14 mouse cellular contexts compared by ENCODE assay signal in genomic region chr13:45465616-45466015, GRCm38 (mm10). TPM values are rescaled to one million over a fixed set of nuclear protein-coding genes. Genes with fewer than 3 reads are reported as not detected.
DNase-seq lines count a peak whose midpoint lies in the region; ATAC-seq and TF ChIP-seq lines count a peak whose summit lies in the region.
"Had no signal": no experiment of that assay in that cellular context is flagged by ENCODE, and none has a peak within 500 bp of the region (broad histone marks: within the 10 kb centered on the region; RNA-seq: fewer than 3 reads in every experiment).

No protein-coding gene starts in this region.

- peak; percentile 26 for DNase-seq in adrenal gland, postnatal 25 days
- no peak for DNase-seq in adrenal gland, adult 18-20 months (ENCODE audit: low spot score in 2 of 2)
- DNase-seq in gastrocnemius, adult 2 months: peak; percentile 52
- DNase-seq in gastrocnemius, postnatal 14 days: no peak
- peak; percentile 79 for DNase-seq in kidney, adult 9 months
- DNase-seq in kidney, postnatal 4 days: no peak
- DNase-seq in heart, postnatal 36 days: no peak
- DNase-seq: heart, adult 18-20 months; heart, postnatal 14 days; thymus, postnatal 4 days had no signal

- H3K9me3 ChIP-seq in embryonic facial prominence, embryonic 15.5 days (replicated peaks): no peaks in the 10 kb centered on the region
- H3K9me3 ChIP-seq: megakaryocyte, embryonic 14.5 days had no signal

- H3K27ac ChIP-seq in gastrocnemius, adult 2 months: no peak overlapping the region
- H3K27ac ChIP-seq in embryonic facial prominence, embryonic 15.5 days (replicated peaks): peak overlapping the region; percentile 66; the same call in 1 of the 2 replicates
- H3K27ac ChIP-seq: stomach, postnatal 0 days had no signal

- H3K4me2 ChIP-seq in embryonic facial prominence, embryonic 15.5 days (replicated peaks): no peak overlapping the region
- H3K4me2 ChIP-seq: liver, embryonic 11.5 days had no signal

- peaks cover 34% of the 10 kb centered on the region for H3K4me1 ChIP-seq in embryonic facial prominence, embryonic 15.5 days

- H3K27me3 ChIP-seq in embryonic facial prominence, embryonic 15.5 days: no peaks in the 10 kb centered on the region
- H3K27me3 ChIP-seq: megakaryocyte, embryonic 14.5 days had no signal

- peak overlapping the region; percentile 38 for H3K4me3 ChIP-seq in gastrocnemius, adult 2 months
- H3K4me3 ChIP-seq in embryonic facial prominence, embryonic 15.5 days (replicated peaks): no peak overlapping the region
- H3K4me3 ChIP-seq: megakaryocyte, embryonic 14.5 days had no signal

- no peaks in the 10 kb centered on the region for H3K36me3 ChIP-seq in embryonic facial prominence, embryonic 15.5 days

- intact Hi-C loops in gastrocnemius, adult 2 months (cut with DNase I): no loop called here
- intact Hi-C loops in gastrocnemius, postnatal 14 days (cut with DNase I; ENCODE audit: low total_unique reads): no loop called here
- intact Hi-C loops in heart, postnatal 36 days (cut with DNase I): no loop called here

- ATAC-seq in embryonic facial prominence, embryonic 15.5 days (ENCODE audit: insufficient number of reproducible peaks, low FRiP score, low TSS enrichment, low read depth): no peak

- H3K9ac ChIP-seq in embryonic facial prominence, embryonic 15.5 days: no peak overlapping the region

- WGBS in embryonic facial prominence, embryonic 15.5 days: 54% methylated on average over 10 of the region's 10 CpGs

- TF ChIP-seq CTCF in gastrocnemius, adult 2 months (IDR thresholded peaks at IDR 0.05): no peak

RNA-seq across cellular contexts. Expression of gene Gmpr, which starts 41.6 kb away (rescaled TPM):
- total RNA-seq in adrenal gland, postnatal 25 days (2021): 26.6 and 29.0 TPM in 2 replicates
- total RNA-seq in adrenal gland, adult 18-20 months (2021): 10 to 100 TPM; 40.3 to 84.5 TPM
- total RNA-seq in gastrocnemius, adult 2 months (2021): 100 to 1,000 TPM; 152 to 185 TPM
- 100 to 1,000 TPM; 135 to 147 TPM for total RNA-seq in gastrocnemius, postnatal 14 days (2021)
- polyA plus RNA-seq in embryonic facial prominence, embryonic 15.5 days (2015; fragmentation: Nextera tagmentation; extraction: Ambion mirVana): 39.3 and 39.6 TPM in 2 replicates
- 100 to 1,000 TPM; 174 to 188 TPM for total RNA-seq in heart, postnatal 36 days (2021)

Comparison
In these comparisons a context has a peak if more than half of its experiments do, and no peak if none do; other contexts are left out.
1. DNase-seq: peak in adrenal gland, postnatal 25 days (single experiment), gastrocnemius, adult 2 months (single experiment) and kidney, adult 9 months (single experiment); none in adrenal gland, adult 18-20 months (0 of 2), gastrocnemius, postnatal 14 days (single experiment), kidney, postnatal 4 days (0 of 2) and heart, postnatal 36 days (0 of 2).